8 mouse cellular contexts compared by ENCODE assay signal in the genomic region with DNA sequence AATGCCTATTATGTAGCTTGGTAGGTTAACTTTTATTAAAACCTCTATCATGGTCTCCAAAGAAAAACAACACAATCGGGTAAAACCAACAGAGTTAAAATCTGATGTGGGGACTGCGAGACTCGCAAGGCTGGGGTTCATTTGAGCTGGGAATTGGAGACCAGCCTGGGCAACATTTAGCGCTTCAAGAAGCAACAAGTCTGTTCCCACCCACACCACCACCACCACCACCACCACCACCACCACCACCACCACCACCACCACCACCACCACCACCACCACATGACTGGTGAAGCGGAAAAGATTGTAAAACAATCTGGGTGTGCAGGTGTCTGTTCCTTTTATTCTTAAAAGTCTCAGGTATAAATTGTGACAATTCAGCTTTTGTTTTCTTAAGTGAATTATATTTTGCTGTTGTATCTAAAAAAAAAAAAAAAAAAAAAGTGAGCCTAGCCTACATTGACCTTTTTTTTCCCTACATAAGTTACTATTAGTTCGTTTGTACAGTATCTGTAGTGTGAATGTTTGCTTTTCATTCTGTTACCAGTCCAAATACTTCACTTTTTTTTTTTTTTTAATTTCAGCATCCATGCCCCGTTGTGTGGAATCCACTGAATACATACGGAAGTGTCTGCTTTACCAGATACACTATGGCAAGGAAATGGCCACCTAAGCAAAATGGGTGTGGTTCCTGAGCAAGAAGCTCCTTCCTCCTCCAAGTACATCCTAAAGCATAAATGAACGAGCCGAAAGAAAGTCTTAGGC. TPM values are rescaled to one million over a fixed set of nuclear protein-coding genes. Genes with fewer than 3 reads are reported as not detected.
DNase-seq lines count a peak whose midpoint lies in the region; ATAC-seq and TF ChIP-seq lines count a peak whose summit lies in the region.

No protein-coding gene starts in this region.

- TF ChIP-seq CTCF in liver, adult 2 months (IDR thresholded peaks at IDR 0.05; ENCODE audit: low read depth, low read length): no peak

- peaks cover 15% of the 10 kb centered on the region for H3K36me3 ChIP-seq in liver, adult 2 months (ENCODE audit: control insufficient read depth, insufficient read depth, low read length)
- H3K36me3 ChIP-seq in forebrain, embryonic 12.5 days (replicated peaks): peaks cover 20% of the 10 kb centered on the region
- H3K36me3 ChIP-seq in limb, embryonic 13.5 days: peaks cover 22% of the 10 kb centered on the region
- peaks cover 15% of the 10 kb centered on the region for H3K36me3 ChIP-seq in neural tube, embryonic 15.5 days

- no peaks in the 10 kb centered on the region for H3K27me3 ChIP-seq in liver, adult 2 months (ENCODE audit: control insufficient read depth, insufficient read depth, low read length)
- no peaks in the 10 kb centered on the region for H3K27me3 ChIP-seq in forebrain, embryonic 12.5 days
- no peaks in the 10 kb centered on the region for H3K27me3 ChIP-seq in limb, embryonic 13.5 days
- no peaks in the 10 kb centered on the region for H3K27me3 ChIP-seq in neural tube, embryonic 15.5 days (replicated peaks)

- no peak for DNase-seq in liver, adult 2 months (ENCODE audit: extremely low read depth, low read depth, low spot score)
- no peak for DNase-seq in liver
- no peak for DNase-seq in urinary bladder, postnatal 25 days (ENCODE audit: low spot score)
- no peak for DNase-seq in urinary bladder, adult 2 months (ENCODE audit: low spot score)
- DNase-seq in spleen, postnatal 36 days (ENCODE audit: low spot score in 2 of 2): no peak

- H3K4me3 ChIP-seq in liver, adult 2 months (ENCODE audit: insufficient read depth, low read depth, low read length): no peak overlapping the region
- H3K4me3 ChIP-seq in forebrain, embryonic 12.5 days (replicated peaks): peak overlapping the region; percentile 60
- H3K4me3 ChIP-seq in limb, embryonic 13.5 days: peak overlapping the region; percentile 69
- peak overlapping the region; percentile 71 for H3K4me3 ChIP-seq in neural tube, embryonic 15.5 days (replicated peaks)

- no peak for ATAC-seq in forebrain, embryonic 12.5 days (ENCODE audit: low FRiP score)
- ATAC-seq in limb, embryonic 13.5 days (ENCODE audit: low FRiP score, low read depth): no peak
- ATAC-seq in neural tube, embryonic 15.5 days (ENCODE audit: low FRiP score): peak; percentile 22; the same call in 1 of the 2 replicates

- TF ChIP-seq POLR2A in liver, adult 2 months (IDR thresholded peaks at IDR 0.05; ENCODE audit: extremely low read depth, insufficient read depth, low read length): no peak

- no peaks in the 10 kb centered on the region for H3K9me3 ChIP-seq in forebrain, embryonic 12.5 days
- H3K9me3 ChIP-seq in limb, embryonic 13.5 days: no peaks in the 10 kb centered on the region
- no peaks in the 10 kb centered on the region for H3K9me3 ChIP-seq in neural tube, embryonic 15.5 days (replicated peaks)

- peaks cover 14% of the 10 kb centered on the region for H3K4me1 ChIP-seq in liver, adult 2 months (ENCODE audit: control insufficient read depth, insufficient read depth, low read length)
- peaks cover 10% of the 10 kb centered on the region for H3K4me1 ChIP-seq in forebrain, embryonic 12.5 days
- peaks cover 13% of the 10 kb centered on the region; the same call in 1 of the 2 replicates for H3K4me1 ChIP-seq in limb, embryonic 13.5 days
- H3K4me1 ChIP-seq in neural tube, embryonic 15.5 days: peaks cover 13% of the 10 kb centered on the region

- WGBS in liver, adult 2 months: 43% methylated on average over 10 of the region's 10 CpGs
- whole genome bisulfite sequencing in forebrain, embryonic 12.5 days: 52% methylated on average over 10 of the region's 10 CpGs
- 50% methylated on average over 10 of the region's 10 CpGs for WGBS in limb, embryonic 13.5 days
- 56% methylated on average over 10 of the region's 10 CpGs for WGBS in neural tube, embryonic 15.5 days

- H3K9ac ChIP-seq in liver, adult 2 months (ENCODE audit: low read depth, low read length): no peak overlapping the region; the same call in 1 of the 2 replicates
- H3K9ac ChIP-seq in forebrain, embryonic 12.5 days: no peak overlapping the region
- peak overlapping the region; percentile 75; the same call in 1 of the 2 replicates for H3K9ac ChIP-seq in limb, embryonic 13.5 days
- H3K9ac ChIP-seq in neural tube, embryonic 15.5 days (replicated peaks): peak overlapping the region; percentile 76; the same call in 1 of the 2 replicates

- no peaks in the 10 kb centered on the region; the same call in 1 of the 2 replicates for H3K79me2 ChIP-seq in liver, adult 2 months (ENCODE audit: control insufficient read depth, insufficient read depth, low read length)

- peak overlapping the region; percentile 79 for H3K4me2 ChIP-seq in forebrain, embryonic 12.5 days
- peak overlapping the region; percentile 75 for H3K4me2 ChIP-seq in limb, embryonic 13.5 days (replicated peaks)
- peak overlapping the region; percentile 76 for H3K4me2 ChIP-seq in neural tube, embryonic 15.5 days

- peak overlapping the region; percentile 96; the same call in 1 of the 2 replicates for H3K27ac ChIP-seq in liver, adult 2 months (replicated peaks; ENCODE audit: insufficient read depth, low read depth, low read length)
- peak overlapping the region; percentile 68; the same call in 1 of the 2 replicates for H3K27ac ChIP-seq in forebrain, embryonic 12.5 days
- peak overlapping the region; percentile 84; the same call in 1 of the 2 replicates for H3K27ac ChIP-seq in limb, embryonic 13.5 days
- H3K27ac ChIP-seq in neural tube, embryonic 15.5 days (replicated peaks): peak overlapping the region; percentile 86

RNA-seq across cellular contexts. Expression of a gene that starts 0.7 kb away (rescaled TPM):
- total RNA-seq in liver, adult 2 months (2014; rRNA removed): 12.1 and 13.0 TPM in 2 replicates
- polyA plus RNA-seq in liver, adult 2 months (2012; rRNA removed): 8.0 and 8.5 TPM in 2 replicates
- 2.1 and 2.3 TPM in 2 replicates for polyA plus RNA-seq in forebrain, embryonic 12.5 days (2016; fragmentation: Nextera tagmentation; extraction: Ambion mirVana)
- polyA plus RNA-seq in limb, embryonic 13.5 days (2015; fragmentation: Nextera tagmentation; extraction: Ambion mirVana): 1.4 and 1.7 TPM in 2 replicates
- 1.5 and 2.0 TPM in 2 replicates for polyA plus RNA-seq in neural tube, embryonic 15.5 days (2015; fragmentation: Nextera tagmentation; extraction: Ambion mirVana)
- 1.6 and 2.4 TPM in 2 replicates for polyA plus RNA-seq in urinary bladder, adult 2 months (2012; rRNA removed)

Comparison
In these comparisons a context has a peak if more than half of its experiments do, and no peak if none do; other contexts are left out.
1. H3K9ac ChIP-seq: peak in limb, embryonic 13.5 days (single experiment) and neural tube, embryonic 15.5 days (single experiment); none in liver, adult 2 months (single experiment) and forebrain, embryonic 12.5 days (single experiment).
2. Peak in every context shown above with its lines, with median percentiles within 50 percentile points of each other: H3K27ac ChIP-seq and H3K4me2 ChIP-seq.